Mouse (Mus musculus) adrenal gland, postnatal 36 days (tissue): ENCODE measurements around the gene Ulk3. TPM values are rescaled to one million over a fixed set of nuclear protein-coding genes. Genes with fewer than 3 reads are reported as not detected.

Experiments
- DNase-seq, 2 experiments: peaks; one replicate each; pipeline ENCODE4 v3.0.0; 2021; ENCODE audit warnings: mixed read lengths in 1 of 2
- total RNA-seq, 2 experiments: library from RNA; stranded (reverse); gene quantifications; 2 replicates each; pipeline ENCODE4 v1.2.3; 2021

Ulk3 gene
- total RNA-seq, 2 experiments from 2014 or later, result 12.6 to 14.3 TPM

- DNase-seq, result no peak
Observed at GRCm38 (mm10) chr9:57568500-57568899, 20.8 kb upstream of the Ulk3 start.

- DNase-seq, result no peak
Observed at GRCm38 (mm10) chr9:57574397-57574796, 14.9 kb upstream of the Ulk3 start.

- no peak for DNase-seq
Observed at GRCm38 (mm10) chr9:57575577-57575976, 13.7 kb upstream of the Ulk3 start.

- no peak for DNase-seq
Observed at GRCm38 (mm10) chr9:57577144-57577849, 12.0 kb upstream of the Ulk3 start.

GRCm38 (mm10) chr9:57584991-57585390, 4.3 kb upstream of the Ulk3 start:
- DNase-seq, result no peak

GRCm38 (mm10) chr9:57590726-57591125, 1.5 kb downstream of the Ulk3 start:
- no peak for DNase-seq

- DNase-seq, result no peak
Observed at GRCm38 (mm10) chr9:57593454-57594173, 4.4 kb downstream of the Ulk3 start.

GRCm38 (mm10) chr9:57594174-57594509, 4.9 kb downstream of the Ulk3 start:
- DNase-seq, result no peak

GRCm38 (mm10) chr9:57597265-57597664, 8.0 kb downstream of the Ulk3 start:
- DNase-seq, result no peak

GRCm38 (mm10) chr9:57597929-57598382, 8.7 kb downstream of the Ulk3 start:
- DNase-seq, result no peak

- no peak for DNase-seq
Observed at GRCm38 (mm10) chr9:57598851-57599563, 9.8 kb downstream of the Ulk3 start.

- no peak for DNase-seq
Observed at GRCm38 (mm10) chr9:57600620-57601352, 11.5 kb downstream of the Ulk3 start.

- DNase-seq, result no peak
Observed at GRCm38 (mm10) chr9:57601353-57601706, 12.1 kb downstream of the Ulk3 start.

GRCm38 (mm10) chr9:57602098-57602497, 12.8 kb downstream of the Ulk3 start:
- peak in 1 of 2 experiments; percentile 24 for DNase-seq

GRCm38 (mm10) chr9:57604875-57605274, 15.6 kb downstream of the Ulk3 start:
- no peak for DNase-seq

- DNase-seq, result no peak
Observed at GRCm38 (mm10) chr9:57605503-57605902, 16.3 kb downstream of the Ulk3 start.

- DNase-seq, result peak; percentile 44 to 61
Observed at GRCm38 (mm10) chr9:57606139-57606851, 17.0 kb downstream of the Ulk3 start, which contains the start of gene Cplx3. TSS of gene Cplx3 (minus strand) at chr9:57606281.

GRCm38 (mm10) chr9:57609803-57610202, 20.6 kb downstream of the Ulk3 start:
- DNase-seq, result no peak

GRCm38 (mm10) chr9:57610359-57610826, 21.1 kb downstream of the Ulk3 start:
- no peak for DNase-seq

GRCm38 (mm10) chr9:57612587-57612986, 23.3 kb downstream of the Ulk3 start:
- no peak for DNase-seq

- peak in 1 of 2 experiments; percentile 28 for DNase-seq
Observed at GRCm38 (mm10) chr9:57613975-57614374, 24.7 kb downstream of the Ulk3 start.
